Mouse (Mus musculus): Measurements from ENCODE around the gene Slit3. TPM values are rescaled to one million over a fixed set of nuclear protein-coding genes. Genes with fewer than 3 reads are reported as not detected.

Slit3 gene
- total RNA-seq, 4 experiments from 2014 or later, result 12.6 to 18.4 (median 15.0) TPM

DNA sequence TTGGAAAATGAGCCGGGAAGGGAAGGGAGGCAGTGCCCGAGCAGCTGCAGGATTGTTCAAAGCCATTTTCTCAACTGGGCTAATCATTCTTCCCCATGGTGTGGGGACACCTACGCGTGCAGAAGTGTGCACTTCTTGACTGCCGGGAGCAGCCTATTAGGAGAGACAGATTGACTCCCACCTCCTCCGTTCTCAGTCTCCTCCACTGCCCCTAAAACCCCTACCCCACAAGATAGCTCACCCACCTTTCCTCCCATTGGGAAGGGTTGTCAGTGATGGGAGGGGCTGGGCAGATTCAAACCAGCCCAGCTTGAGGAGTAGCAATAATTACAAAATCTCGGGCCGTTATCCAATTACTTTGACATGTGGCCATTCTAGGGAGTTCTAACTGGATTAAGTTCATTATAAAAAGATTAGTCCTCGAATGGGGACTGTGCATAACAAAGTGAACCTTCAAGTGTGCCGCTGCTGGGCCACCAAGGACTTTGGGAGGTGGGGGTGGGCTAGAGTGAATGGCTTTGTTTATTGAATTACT is 333.2 kb downstream of the Slit3 start:
- DNase-seq (ENCODE audit: low spot score), result no peak

- no peak for DNase-seq (ENCODE audit: low spot score)
These were observed 333.8 kb downstream of the Slit3 start for GRCm38 (mm10) chr11:35454781-35455180.

DNA sequence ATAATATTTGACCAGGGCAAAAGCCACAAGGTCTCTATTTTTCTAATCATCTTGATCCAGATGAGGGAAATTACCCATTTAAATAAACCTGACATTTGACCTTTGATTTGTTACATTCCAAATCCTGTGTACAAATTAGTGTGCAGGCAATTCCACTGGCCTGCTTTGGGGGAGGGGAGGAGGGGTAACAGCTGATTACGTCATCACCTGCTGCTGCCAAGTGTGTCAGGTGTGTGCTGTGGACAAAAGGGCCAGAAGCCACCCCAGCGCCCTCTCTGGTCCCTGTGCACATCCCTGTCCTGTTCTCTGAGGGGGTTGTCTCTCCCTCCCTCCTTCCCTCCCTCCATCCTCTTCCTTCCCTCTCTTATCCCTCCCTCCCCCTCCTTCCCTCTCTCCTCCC is 337.0 kb downstream of the Slit3 start:
- DNase-seq (ENCODE audit: low spot score), result no peak

DNA sequence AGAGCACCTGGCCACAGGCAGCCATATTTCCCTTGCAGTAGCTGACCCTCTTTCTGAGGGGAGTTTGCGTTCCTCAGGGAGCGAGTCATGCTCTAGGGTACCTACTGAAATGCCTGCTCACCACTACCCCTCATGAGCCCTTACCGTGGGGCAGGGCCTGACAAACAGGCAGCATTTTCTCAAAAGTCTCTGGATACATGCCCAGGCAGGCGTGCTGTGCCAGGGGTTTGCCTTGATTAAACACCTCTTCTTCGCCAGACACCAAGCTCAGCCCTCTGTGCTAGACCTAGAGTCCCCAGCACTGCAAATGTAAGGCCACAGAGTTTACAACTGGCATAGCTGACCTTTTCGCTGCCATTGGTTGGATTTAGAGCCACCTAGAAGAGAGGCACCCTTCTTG is 345.7 kb downstream of the Slit3 start:
- DNase-seq (ENCODE audit: low spot score), result no peak

DNA sequence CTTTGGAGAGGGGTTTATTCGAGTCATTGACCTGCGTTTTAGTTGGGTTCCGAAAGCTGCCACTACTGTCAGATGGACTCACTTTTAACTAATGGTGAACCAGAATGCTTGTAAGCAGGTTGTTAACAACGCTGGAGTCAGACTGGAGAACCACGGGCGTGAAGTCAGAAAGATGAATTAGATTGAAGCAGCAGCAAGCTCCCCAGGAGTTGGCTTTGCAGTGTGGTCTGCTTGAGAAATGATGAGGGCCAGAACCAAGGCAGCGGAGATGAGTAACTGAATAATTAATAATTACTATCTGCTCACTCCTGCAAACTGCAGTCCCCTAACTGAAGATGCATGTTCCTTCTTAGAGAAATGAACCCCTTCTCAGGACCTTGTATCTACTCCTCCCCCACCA is 347.8 kb downstream of the Slit3 start:
- no peak for DNase-seq (ENCODE audit: low spot score)

DNA sequence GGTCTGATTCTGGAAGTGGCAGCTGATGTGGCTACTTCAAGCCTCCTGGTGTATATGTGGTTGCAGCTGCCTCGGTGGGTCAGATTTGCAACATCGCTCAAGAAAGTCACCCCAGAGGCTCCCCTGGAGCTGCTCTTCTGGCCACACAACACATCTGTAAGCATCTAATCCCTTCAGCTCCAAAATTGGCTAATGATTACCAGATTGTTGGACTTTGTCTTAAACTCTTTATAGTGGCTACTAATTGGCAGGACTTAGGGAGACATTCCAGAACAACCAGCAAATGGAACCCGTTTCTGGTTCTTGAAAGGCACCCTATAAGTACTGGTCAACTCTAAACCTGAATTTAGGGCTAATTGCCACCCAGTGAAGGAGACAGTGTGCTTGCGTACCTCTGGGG is 348.9 kb downstream of the Slit3 start:
- DNase-seq (ENCODE audit: low spot score), result no peak

GRCm38 (mm10) chr11:35470853-35471252 is 349.8 kb downstream of the Slit3 start:
- DNase-seq (ENCODE audit: low spot score), result no peak

- no peak for DNase-seq (ENCODE audit: low spot score)
These were observed 352.0 kb downstream of the Slit3 start for GRCm38 (mm10) chr11:35472842-35473616.

DNA sequence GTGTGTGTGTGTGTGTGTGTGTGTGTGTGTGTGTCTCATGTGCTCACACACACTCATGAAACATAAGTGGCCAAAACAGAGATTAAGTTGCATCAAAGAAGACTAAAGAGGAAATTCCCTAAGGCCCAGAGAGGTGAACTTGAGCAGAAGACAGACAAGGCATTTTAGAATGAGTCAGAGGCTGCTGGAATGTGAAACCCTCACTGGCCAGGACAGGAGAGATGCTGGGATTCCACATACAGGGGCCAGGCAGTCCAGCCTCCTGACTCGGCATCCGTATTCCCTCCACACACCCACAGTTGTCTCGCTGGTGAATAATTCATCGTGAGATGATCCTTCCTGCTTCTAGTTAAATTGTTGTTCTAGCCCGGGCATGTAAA is 352.6 kb downstream of the Slit3 start:
- no peak for DNase-seq (ENCODE audit: low spot score)

- DNase-seq (ENCODE audit: low spot score), result no peak
These were observed 359.1 kb downstream of the Slit3 start for GRCm38 (mm10) chr11:35480146-35480545.

GRCm38 (mm10) chr11:35481611-35482363 is 360.8 kb downstream of the Slit3 start:
- no peak for DNase-seq (ENCODE audit: low spot score)

GRCm38 (mm10) chr11:35487966-35488365 is 366.9 kb downstream of the Slit3 start:
- DNase-seq (ENCODE audit: low spot score), result no peak

GRCm38 (mm10) chr11:35491701-35492100 is 370.7 kb downstream of the Slit3 start:
- no peak for DNase-seq (ENCODE audit: low spot score)

DNA sequence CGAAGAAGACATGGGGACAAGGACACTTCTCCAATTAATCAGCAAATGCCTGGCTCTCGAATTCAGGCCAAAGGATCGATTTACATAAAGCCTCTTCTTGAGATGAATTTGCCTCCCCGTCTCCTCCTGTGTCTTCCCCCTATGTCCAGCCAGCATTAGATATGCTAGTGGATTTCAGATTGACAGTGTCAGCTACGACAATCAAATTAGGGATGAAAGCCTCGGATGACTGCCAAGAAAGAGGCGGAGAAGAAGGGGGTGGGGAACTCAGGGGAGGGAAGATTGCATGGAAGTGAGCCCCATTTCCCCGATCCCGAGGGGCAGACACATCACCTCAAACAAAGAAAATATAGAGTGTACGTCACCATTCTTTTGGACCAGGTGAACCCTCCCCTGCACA is 375.9 kb downstream of the Slit3 start:
- DNase-seq (ENCODE audit: low spot score), result no peak

DNA sequence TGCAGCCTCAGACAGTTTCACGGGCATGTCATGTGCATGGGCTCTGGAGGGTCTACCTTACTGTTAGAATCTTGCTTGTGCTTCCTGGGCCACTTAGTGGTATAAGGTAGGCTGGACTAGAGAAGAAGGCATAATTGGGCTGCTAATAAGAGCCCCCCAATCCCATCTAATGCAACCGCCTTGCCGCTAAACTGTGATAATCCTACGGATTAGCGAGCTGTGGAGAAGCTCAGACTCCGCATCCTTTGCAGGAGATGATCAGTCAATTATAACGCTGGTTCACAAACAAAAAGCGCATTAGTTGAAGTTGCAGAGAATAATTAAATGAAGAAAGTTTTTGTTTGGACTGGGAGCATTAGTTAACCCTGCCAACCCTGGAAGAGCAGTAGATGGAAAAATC is 376.9 kb downstream of the Slit3 start:
- DNase-seq (ENCODE audit: low spot score), result no peak

GRCm38 (mm10) chr11:35502128-35502527 is 381.1 kb downstream of the Slit3 start:
- DNase-seq (ENCODE audit: low spot score), result no peak

GRCm38 (mm10) chr11:35504051-35504450 is 383.0 kb downstream of the Slit3 start:
- DNase-seq (ENCODE audit: low spot score), result no peak

DNA sequence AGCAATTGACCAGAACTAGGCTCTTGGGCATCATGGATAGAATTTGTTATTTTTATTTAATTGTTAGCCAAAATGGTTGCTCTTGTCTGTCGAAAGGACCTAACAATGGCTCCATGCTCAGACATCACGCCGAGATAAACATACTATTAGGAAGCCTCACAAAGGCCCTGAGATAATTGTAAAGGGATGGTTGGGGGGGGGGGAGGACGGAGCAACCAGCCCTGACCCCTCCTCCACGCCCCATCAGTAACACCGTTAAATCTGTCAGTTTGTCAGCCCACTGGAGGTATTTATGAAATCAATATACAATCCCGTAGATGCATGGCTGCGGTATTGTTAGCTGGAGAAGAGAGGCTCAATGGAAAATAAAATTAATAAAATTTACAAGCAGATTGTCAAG is 383.9 kb downstream of the Slit3 start:
- no peak for DNase-seq (ENCODE audit: low spot score)

GRCm38 (mm10) chr11:35505316-35505715 is 384.3 kb downstream of the Slit3 start:
- DNase-seq (ENCODE audit: low spot score), result no peak

DNA sequence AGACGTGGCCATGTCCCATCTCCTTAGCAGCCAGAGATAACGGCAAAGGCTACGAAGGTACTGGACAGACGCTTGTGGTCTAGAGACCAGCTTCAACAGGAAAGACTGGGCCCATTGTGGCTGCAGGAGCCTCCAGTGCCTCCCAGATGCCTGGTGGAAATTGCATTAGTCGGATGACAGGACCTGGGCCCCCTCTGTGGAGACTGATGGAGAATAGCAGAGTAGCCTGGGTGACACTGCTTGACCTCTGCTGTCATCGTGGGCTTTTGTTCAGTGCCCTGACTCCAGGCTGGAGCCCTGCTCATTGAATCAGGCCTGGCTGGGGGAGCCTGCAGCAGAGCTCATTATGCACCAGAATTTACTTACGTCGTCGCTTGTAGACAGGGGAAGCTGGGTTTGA is 384.8 kb downstream of the Slit3 start:
- no peak for DNase-seq (ENCODE audit: low spot score)

- DNase-seq (ENCODE audit: low spot score), result no peak
These were observed 386.9 kb downstream of the Slit3 start for GRCm38 (mm10) chr11:35507781-35508390.

GRCm38 (mm10) chr11:35512686-35513085 is 391.7 kb downstream of the Slit3 start:
- DNase-seq (ENCODE audit: low spot score), result no peak

GRCm38 (mm10) chr11:35513343-35513742 is 392.3 kb downstream of the Slit3 start:
- no peak for DNase-seq (ENCODE audit: low spot score)

Measured in heart, adult 8-10 months (tissue).